Mouse (Mus musculus) bone marrow, adult 2 months (tissue): ENCODE results near the gene Supt5.

Experiments
- CTCF ChIP-seq: fragments of 200-500 bp; IDR thresholded peaks from 2 replicates; pipeline ENCODE4 v1.5.1; 2011; ENCODE audit warnings: low read length, control low read depth; ENCODE audit not compliant: control insufficient read depth, insufficient read depth
- POLR2A ChIP-seq: fragments of 200-500 bp; IDR thresholded peaks from 2 replicates; pipeline ENCODE4 v1.6.1; 2011; ENCODE audit warnings: low read depth, mild to moderate bottlenecking, control low read depth, low read length, borderline replicate concordance; ENCODE audit not compliant: control insufficient read depth

DNA sequence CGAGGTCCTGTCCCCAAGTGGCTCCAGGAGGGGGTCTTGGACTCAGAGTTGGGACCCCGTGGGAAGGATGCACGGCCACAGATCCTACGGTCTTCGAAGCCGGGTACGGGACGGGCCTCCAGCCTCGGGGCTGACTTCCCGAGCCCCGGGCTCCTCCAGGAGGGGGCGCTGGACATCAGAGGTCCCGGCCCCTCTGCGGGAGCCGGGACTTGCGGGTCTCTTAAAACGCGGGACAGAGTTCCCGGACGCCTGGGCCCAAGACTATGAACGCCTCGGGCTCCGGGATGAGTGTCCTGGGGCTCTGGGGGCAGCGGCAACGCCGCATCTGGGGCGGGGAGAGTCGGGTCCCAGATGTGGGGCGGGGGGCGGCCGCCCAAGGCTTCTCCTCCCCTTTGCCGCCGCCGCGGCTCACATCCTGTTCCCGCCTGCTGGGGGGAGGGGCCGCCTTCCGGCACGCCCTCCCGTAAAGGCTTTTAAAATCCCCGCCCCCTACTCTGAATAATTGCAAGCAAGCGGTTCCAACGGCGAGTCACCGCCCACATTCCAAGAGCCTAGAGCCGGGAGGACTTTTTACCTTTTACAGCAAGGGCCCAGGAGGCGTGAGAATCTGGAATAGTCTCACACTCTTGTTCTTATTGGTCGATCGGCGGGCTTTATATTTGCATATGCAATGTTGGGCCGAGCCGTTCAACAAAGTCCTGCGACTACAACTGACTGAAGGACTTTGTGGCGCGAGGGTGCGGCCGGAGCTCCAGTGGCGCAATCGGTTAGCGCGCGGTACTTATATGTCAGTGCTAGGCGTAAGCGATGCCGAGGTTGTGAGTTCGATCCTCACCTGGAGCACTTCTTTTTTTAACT is 33.9 kb upstream of the Supt5 start, which contains the start of gene Plekhg2:
- TF ChIP-seq CTCF (peak; percentile 43; the same call in 1 of the 2 replicates), POLR2A (peak; percentile 67; the same call in 1 of the 2 replicates)
